Mouse (Mus musculus): Measurements from ENCODE around the gene Tax1bp1. TPM values are rescaled to one million over a fixed set of nuclear protein-coding genes. Genes with fewer than 3 reads are reported as not detected.
"Not testable (repeated sequence)": the region's sequence is repeated elsewhere in the genome, so short reads cannot be mapped to it uniquely, and the experiment has no call there.

The Tax1bp1 gene
- total and polyA plus RNA-seq, 2 experiments = 16.2 to 121 TPM

- H3K27ac ChIP-seq (replicated peaks; ENCODE audit: insufficient read depth, low read depth, low read length) = no peak overlapping the region
- 83% methylated on average over 12 of the region's 12 CpGs for WGBS
Measured at GRCm38 (mm10) chr6:52674541-52674940, 39.0 kb upstream of the Tax1bp1 start.

GRCm38 (mm10) chr6:52675222-52675921 lies 38.2 kb upstream of the Tax1bp1 start:
- WGBS = 25% methylated on average over 4 of the region's 4 CpGs
- no peak overlapping the region for H3K4me3 ChIP-seq (ENCODE audit: insufficient read depth, low read depth, low read length)
- H3K27ac ChIP-seq (replicated peaks; ENCODE audit: insufficient read depth, low read depth, low read length) = peak overlapping the region; percentile 23

More at GRCm38 (mm10) chr6:52674541-52674940, 39.0 kb upstream of the Tax1bp1 start:
- no peaks in the 10 kb centered on the region for H3K27me3 ChIP-seq (ENCODE audit: control insufficient read depth, insufficient read depth, low read length)
- no peak for TF ChIP-seq CTCF (IDR thresholded peaks at IDR 0.05; ENCODE audit: low read depth, low read length)
- TF ChIP-seq POLR2A (IDR thresholded peaks at IDR 0.05; ENCODE audit: extremely low read depth, insufficient read depth, low read length) = no peak
- DNase-seq (ENCODE audit: extremely low read depth, low read depth, low spot score) = no peak
- H3K36me3 ChIP-seq (ENCODE audit: control insufficient read depth, insufficient read depth, low read length) = no peaks in the 10 kb centered on the region
- no peak overlapping the region for H3K9ac ChIP-seq (ENCODE audit: low read depth, low read length)
- H3K79me2 ChIP-seq (ENCODE audit: control insufficient read depth, insufficient read depth, low read length) = no peaks in the 10 kb centered on the region
- peaks cover 7% of the 10 kb centered on the region; the same call in 1 of the 2 replicates for H3K4me1 ChIP-seq (ENCODE audit: control insufficient read depth, insufficient read depth, low read length)
- H3K4me3 ChIP-seq (ENCODE audit: insufficient read depth, low read depth, low read length) = no peak overlapping the region

GRCm38 (mm10) chr6:52677534-52677933 lies 36.0 kb upstream of the Tax1bp1 start:
- not testable (repeated sequence) for H3K27ac ChIP-seq (replicated peaks; ENCODE audit: insufficient read depth, low read depth, low read length); H3K79me2 ChIP-seq (ENCODE audit: control insufficient read depth, insufficient read depth, low read length); H3K36me3 ChIP-seq (ENCODE audit: control insufficient read depth, insufficient read depth, low read length); DNase-seq (ENCODE audit: extremely low read depth, low read depth, low spot score); H3K9ac ChIP-seq (ENCODE audit: low read depth, low read length); H3K27me3 ChIP-seq (ENCODE audit: control insufficient read depth, insufficient read depth, low read length); H3K4me3 ChIP-seq (ENCODE audit: insufficient read depth, low read depth, low read length)
- peaks cover 20% of the 10 kb centered on the region for H3K4me1 ChIP-seq (ENCODE audit: control insufficient read depth, insufficient read depth, low read length)
- 82% methylated on average over 4 of the region's 4 CpGs for WGBS

More at GRCm38 (mm10) chr6:52675222-52675921, 38.2 kb upstream of the Tax1bp1 start:
- no peaks in the 10 kb centered on the region for H3K36me3 ChIP-seq (ENCODE audit: control insufficient read depth, insufficient read depth, low read length)
- TF ChIP-seq POLR2A (IDR thresholded peaks at IDR 0.05; ENCODE audit: extremely low read depth, insufficient read depth, low read length) (no peak), CTCF (IDR thresholded peaks at IDR 0.05; ENCODE audit: low read depth, low read length) (no peak)
- no peaks in the 10 kb centered on the region for H3K27me3 ChIP-seq (ENCODE audit: control insufficient read depth, insufficient read depth, low read length)
- no peaks in the 10 kb centered on the region for H3K79me2 ChIP-seq (ENCODE audit: control insufficient read depth, insufficient read depth, low read length)
- no peak overlapping the region for H3K9ac ChIP-seq (ENCODE audit: low read depth, low read length)
- H3K4me1 ChIP-seq (ENCODE audit: control insufficient read depth, insufficient read depth, low read length) = peaks cover 12% of the 10 kb centered on the region; the same call in 1 of the 2 replicates
- peak; percentile 82 for DNase-seq (ENCODE audit: extremely low read depth, low read depth, low spot score)

GRCm38 (mm10) chr6:52679565-52679964 lies 34.0 kb upstream of the Tax1bp1 start:
- H3K27me3 ChIP-seq (ENCODE audit: control insufficient read depth, insufficient read depth, low read length) = no peaks in the 10 kb centered on the region
- H3K36me3 ChIP-seq (ENCODE audit: control insufficient read depth, insufficient read depth, low read length) = no peaks in the 10 kb centered on the region
- no peak overlapping the region for H3K4me3 ChIP-seq (ENCODE audit: insufficient read depth, low read depth, low read length)
- H3K79me2 ChIP-seq (ENCODE audit: control insufficient read depth, insufficient read depth, low read length) = no peaks in the 10 kb centered on the region
- peak overlapping the region; percentile 46; the same call in 1 of the 2 replicates for H3K27ac ChIP-seq (replicated peaks; ENCODE audit: insufficient read depth, low read depth, low read length)
- peaks cover 22% of the 10 kb centered on the region for H3K4me1 ChIP-seq (ENCODE audit: control insufficient read depth, insufficient read depth, low read length)
- WGBS = 42% methylated on average over 9 of the region's 9 CpGs
- no peak overlapping the region for H3K9ac ChIP-seq (ENCODE audit: low read depth, low read length)
- TF ChIP-seq CTCF (IDR thresholded peaks at IDR 0.05; ENCODE audit: low read depth, low read length) (no peak), POLR2A (IDR thresholded peaks at IDR 0.05; ENCODE audit: extremely low read depth, insufficient read depth, low read length) (no peak)
- DNase-seq (ENCODE audit: extremely low read depth, low read depth, low spot score) = peak; percentile 94

GRCm38 (mm10) chr6:52680458-52681032 lies 33.0 kb upstream of the Tax1bp1 start:
- TF ChIP-seq CTCF (IDR thresholded peaks at IDR 0.05; ENCODE audit: low read depth, low read length) (no peak), POLR2A (IDR thresholded peaks at IDR 0.05; ENCODE audit: extremely low read depth, insufficient read depth, low read length) (no peak)
- WGBS = 40% methylated on average over 8 of the region's 8 CpGs

More at GRCm38 (mm10) chr6:52680458-52681032, 33.0 kb upstream of the Tax1bp1 start:
- no peaks in the 10 kb centered on the region for H3K36me3 ChIP-seq (ENCODE audit: control insufficient read depth, insufficient read depth, low read length)
- peaks cover 19% of the 10 kb centered on the region for H3K4me1 ChIP-seq (ENCODE audit: control insufficient read depth, insufficient read depth, low read length)
- H3K27me3 ChIP-seq (ENCODE audit: control insufficient read depth, insufficient read depth, low read length) = no peaks in the 10 kb centered on the region
- H3K27ac ChIP-seq (replicated peaks; ENCODE audit: insufficient read depth, low read depth, low read length) = no peak overlapping the region; the same call in 1 of the 2 replicates
- no peaks in the 10 kb centered on the region for H3K79me2 ChIP-seq (ENCODE audit: control insufficient read depth, insufficient read depth, low read length)
- peak; percentile 48 for DNase-seq (ENCODE audit: extremely low read depth, low read depth, low spot score)
- H3K4me3 ChIP-seq (ENCODE audit: insufficient read depth, low read depth, low read length) = no peak overlapping the region
- H3K9ac ChIP-seq (ENCODE audit: low read depth, low read length) = no peak overlapping the region

Data from liver, adult 2 months (tissue).